Mouse (Mus musculus) ES-E14 (cell line): ENCODE measurements at regions not wholly inside any gene's neighbourhood (a gene's known extent, or its start where the extent isn't known, plus 50 kb on each side); places are given as distances from the start of the nearest gene placed in this dataset.
A peak's percentile ranks its signal among the peaks of the same experiment; 100 is the strongest.

Experiments
- DNase-seq: peaks from one replicate; pipeline ENCODE4 v3.0.0-alpha.2; 2013; ENCODE audit warnings: low read depth, low spot score
- H3K27ac ChIP-seq: 2 replicates; pipeline ENCODE4 v1.5.1; 2012; ENCODE audit warnings: low read depth, mild to moderate bottlenecking, low read length, moderate library complexity, mixed read lengths; ENCODE audit not compliant: poor library complexity, insufficient read depth, severe bottlenecking
- H3K36me3 ChIP-seq: 2 replicates; pipeline ENCODE4 v1.6.1; 2012; ENCODE audit warnings: mild to moderate bottlenecking, low read length, moderate library complexity, mixed read lengths; ENCODE audit not compliant: control insufficient read depth, poor library complexity, insufficient read depth, severe bottlenecking
- H3K4me1 ChIP-seq, 2 experiments: fragments of 150-350 bp in 1 of 2; sonication (generic) in 1 of 2; 2 replicates each; pipeline ENCODE4 v1.6.1; 2012; ENCODE audit warnings: low read length in 2 of 2, mild to moderate bottlenecking in 1 of 2, mixed read lengths in 1 of 2; ENCODE audit not compliant: control insufficient read depth in 2 of 2, insufficient read depth in 2 of 2, poor library complexity in 1 of 2
- H3K4me3 ChIP-seq, 2 experiments: fragments of 150-350 bp in 1 of 2; sonication (generic) in 1 of 2; 2 replicates each; pipeline ENCODE4 v1.5.1; 2012; ENCODE audit warnings: low read length in 2 of 2, low read depth in 1 of 2, mild to moderate bottlenecking in 1 of 2, mixed read lengths in 1 of 2; ENCODE audit not compliant: insufficient read depth in 1 of 2, poor library complexity in 1 of 2, severe bottlenecking in 1 of 2
- H3K9ac ChIP-seq: 2 replicates; pipeline ENCODE4 v1.6.1; 2012; ENCODE audit warnings: low read depth, mild to moderate bottlenecking, low read length, mixed read lengths; ENCODE audit not compliant: poor library complexity, insufficient read depth, severe bottlenecking
- H3K9me3 ChIP-seq: fragments of 150-350 bp; sonication (generic); 2 replicates; pipeline ENCODE4 v1.6.1; 2012; ENCODE audit warnings: low read depth, mild to moderate bottlenecking, low read length; ENCODE audit not compliant: control insufficient read depth, insufficient read depth
- CHD2 ChIP-seq: IDR thresholded peaks from 2 replicates; pipeline ENCODE4 v1.6.1; 2014; ENCODE audit warnings: mild to moderate bottlenecking, low read depth, low read length, inconsistent platforms
- HCFC1 ChIP-seq: IDR thresholded peaks from 2 replicates; pipeline ENCODE4 v1.6.1; 2012; ENCODE audit warnings: low read length, inconsistent platforms, borderline replicate concordance; ENCODE audit not compliant: insufficient read depth
- MAFK ChIP-seq: IDR thresholded peaks from 2 replicates; pipeline ENCODE4 v1.6.1; 2014; ENCODE audit warnings: mild to moderate bottlenecking, low read depth, low read length, inconsistent platforms; ENCODE audit not compliant: insufficient read depth
- ZC3H11A ChIP-seq: IDR thresholded peaks from 2 replicates; pipeline ENCODE4 v1.6.1; 2012; ENCODE audit warnings: low read depth, mild to moderate bottlenecking, inconsistent platforms, low read length, borderline replicate concordance
- ZNF384 ChIP-seq: IDR thresholded peaks from 2 replicates; pipeline ENCODE4 v1.6.1; 2012; ENCODE audit warnings: low read depth, low read length, inconsistent platforms
- in situ Hi-C, 2 experiments: fragments of 600-800 bp; cut with MboI; formaldehyde crosslinking; loops; one replicate each; pipeline ENCODE4 v1.15.1; 2025; ENCODE audit warnings: low sequenced_read_pairs in 2 of 2, inconsistent platforms in 1 of 2; ENCODE audit not compliant: unreplicated experiment in 2 of 2

GRCm38 (mm10) chr2:113903006-113903545 is 54.6 kb upstream of the Arhgap11a start:
- Histone ChIP-seq H3K9ac (no peak overlapping the region), H3K9me3 (no peaks in the 10 kb centered on the region), H3K27ac (no peak overlapping the region), H3K4me1 (no peaks in the 10 kb centered on the region; a peak in 1 of 4 replicates), H3K36me3 (no peaks in the 10 kb centered on the region), H3K4me3 (no peak overlapping the region)
- peak; percentile 12 for DNase-seq
- TF ChIP-seq ZC3H11A (no peak), ZNF384 (no peak), CHD2 (no peak), MAFK (no peak), HCFC1 (no peak)
- in situ Hi-C loops, result no loop called here

- TF ChIP-seq CHD2, result no peak
- no peak for TF ChIP-seq MAFK
- TF ChIP-seq HCFC1, result no peak
- TF ChIP-seq ZC3H11A, result no peak
- TF ChIP-seq ZNF384, result no peak
- Histone ChIP-seq H3K4me1 (no peaks in the 10 kb centered on the region; a peak in 1 of 4 replicates), H3K36me3 (no peaks in the 10 kb centered on the region), H3K9ac (no peak overlapping the region), H3K9me3 (no peaks in the 10 kb centered on the region), H3K4me3 (no peak overlapping the region), H3K27ac (no peak overlapping the region)
- in situ Hi-C loops, result no loop called here
- no peak for DNase-seq
These were observed 53.9 kb upstream of the Arhgap11a start for GRCm38 (mm10) chr2:113902406-113902805.

GRCm38 (mm10) chr2:113900496-113900895 is 52.0 kb upstream of the Arhgap11a start:
- H3K9me3 ChIP-seq, result no peaks in the 10 kb centered on the region
- no peak for DNase-seq
- in situ Hi-C loops, result no loop called here
- H3K4me1 ChIP-seq, result no peaks in the 10 kb centered on the region; a peak in 1 of 4 replicates
- H3K9ac ChIP-seq, result no peak overlapping the region
- H3K36me3 ChIP-seq, result no peaks in the 10 kb centered on the region
- TF ChIP-seq MAFK, result no peak
- no peak for TF ChIP-seq CHD2
- TF ChIP-seq HCFC1, result no peak
- TF ChIP-seq ZNF384, result no peak
- no peak for TF ChIP-seq ZC3H11A
- no peak overlapping the region for H3K27ac ChIP-seq
- no peak overlapping the region for H3K4me3 ChIP-seq

GRCm38 (mm10) chr2:113898747-113899146 is 50.3 kb upstream of the Arhgap11a start:
- Histone ChIP-seq H3K36me3 (no peaks in the 10 kb centered on the region), H3K4me3 (no peak overlapping the region), H3K9ac (no peak overlapping the region), H3K27ac (no peak overlapping the region), H3K4me1 (no peaks in the 10 kb centered on the region; a peak in 1 of 4 replicates), H3K9me3 (no peaks in the 10 kb centered on the region)
- in situ Hi-C loops, result no loop called here
- DNase-seq, result no peak
- TF ChIP-seq ZNF384, result no peak
- TF ChIP-seq MAFK, result no peak
- TF ChIP-seq ZC3H11A, result no peak
- TF ChIP-seq HCFC1, result no peak
- no peak for TF ChIP-seq CHD2
